Mouse (Mus musculus) heart, adult 9 months (tissue): ENCODE data around the gene Dennd2c.
"Not testable (repeated sequence)": the region's sequence is repeated elsewhere in the genome, so short reads cannot be mapped to it uniquely, and the experiment has no call there.

Experiments
- DNase-seq, 2 experiments: peaks; one replicate each; pipeline ENCODE4 v3.0.0; 2022; ENCODE audit warnings: low spot score in 2 of 2

The Dennd2c gene

DNA sequence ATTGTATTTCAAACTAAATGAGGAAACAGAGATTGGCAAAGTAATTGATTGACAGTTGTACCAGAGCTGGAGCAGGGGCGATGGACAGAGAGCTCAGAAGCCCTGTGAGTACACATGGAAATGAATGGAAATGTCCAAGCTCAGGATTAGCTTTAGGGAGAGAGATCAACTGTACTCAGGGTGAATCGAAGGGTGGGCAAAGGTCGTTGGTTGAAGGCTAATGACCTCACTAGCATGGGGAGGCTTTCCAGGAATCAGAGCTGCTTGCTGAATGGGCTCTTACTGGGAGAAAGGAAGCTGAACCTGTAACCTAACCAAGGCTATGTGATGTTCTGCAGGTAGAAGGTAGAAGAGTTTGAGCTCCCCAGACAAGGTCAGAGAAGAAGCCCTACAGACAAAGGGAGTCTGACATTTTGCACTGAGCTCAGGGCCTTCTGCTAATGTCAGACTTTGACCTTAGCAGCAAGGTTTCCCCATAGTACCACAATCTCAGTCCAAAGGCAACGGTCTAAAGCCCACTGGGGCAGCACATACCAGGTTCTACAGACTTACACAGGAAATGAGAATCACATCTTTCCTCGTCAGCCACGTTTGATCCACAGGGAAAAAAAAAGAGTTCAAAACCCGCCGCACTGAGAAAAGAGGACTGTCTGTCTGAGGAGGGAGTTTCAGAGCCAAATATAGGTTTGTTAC is 112.3 kb downstream of the Dennd2c start:
- DNase-seq, result no peak

DNA sequence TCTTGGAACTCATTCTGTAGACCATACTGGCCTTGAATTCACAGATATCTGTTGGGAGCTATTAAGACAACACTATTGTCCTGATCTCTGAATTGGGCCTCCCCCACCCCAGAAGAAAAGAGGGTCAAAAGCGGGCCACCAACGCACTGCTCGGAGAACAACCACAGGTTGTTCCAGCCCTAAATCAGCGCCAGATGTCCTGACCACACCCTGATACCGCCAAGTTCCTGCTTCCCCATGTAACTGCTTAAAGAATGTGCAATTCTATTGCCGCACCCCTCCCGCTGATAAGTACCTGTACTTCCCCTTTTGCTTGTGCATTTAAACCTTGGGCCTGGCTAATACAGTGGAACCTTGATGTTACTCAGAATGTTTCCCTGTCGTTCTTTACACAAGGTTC is 113.0 kb downstream of the Dennd2c start:
- not testable (repeated sequence) for DNase-seq
